Mouse (Mus musculus): ENCODE data around the gene Limch1. TPM values are rescaled to one million over a fixed set of nuclear protein-coding genes. Genes with fewer than 3 reads are reported as not detected.

Limch1 gene
- total and polyA plus RNA-seq, 2 experiments, result 0.13 to 0.55 TPM

GRCm38 (mm10) chr5:66815877-66816276 lies 70.2 kb downstream of the Limch1 start:
- Histone ChIP-seq H3K27ac (replicated peaks; ENCODE audit: insufficient read depth, low read depth, low read length) (no peak overlapping the region), H3K79me2 (ENCODE audit: control insufficient read depth, insufficient read depth, low read length) (no peaks in the 10 kb centered on the region), H3K36me3 (ENCODE audit: control insufficient read depth, insufficient read depth, low read length) (no peaks in the 10 kb centered on the region), H3K9ac (ENCODE audit: low read depth, low read length) (no peak overlapping the region), H3K4me3 (ENCODE audit: insufficient read depth, low read depth, low read length) (no peak overlapping the region), H3K4me1 (ENCODE audit: control insufficient read depth, insufficient read depth, low read length) (no peaks in the 10 kb centered on the region), H3K27me3 (ENCODE audit: control insufficient read depth, insufficient read depth, low read length) (no peaks in the 10 kb centered on the region)
- TF ChIP-seq CTCF (IDR thresholded peaks at IDR 0.05; ENCODE audit: low read depth, low read length) (no peak), POLR2A (IDR thresholded peaks at IDR 0.05; ENCODE audit: extremely low read depth, insufficient read depth, low read length) (no peak)
- WGBS, result 28% methylated on average over 6 of the region's 6 CpGs
- no peak for DNase-seq (ENCODE audit: extremely low read depth, low read depth, low spot score)

- H3K4me1 ChIP-seq (ENCODE audit: control insufficient read depth, insufficient read depth, low read length), result no peaks in the 10 kb centered on the region
- H3K27me3 ChIP-seq (ENCODE audit: control insufficient read depth, insufficient read depth, low read length), result no peaks in the 10 kb centered on the region
- DNase-seq (ENCODE audit: extremely low read depth, low read depth, low spot score), result no peak
- no peaks in the 10 kb centered on the region for H3K79me2 ChIP-seq (ENCODE audit: control insufficient read depth, insufficient read depth, low read length)
- H3K9ac ChIP-seq (ENCODE audit: low read depth, low read length), result no peak overlapping the region
- no peak for TF ChIP-seq CTCF (IDR thresholded peaks at IDR 0.05; ENCODE audit: low read depth, low read length)
- TF ChIP-seq POLR2A (IDR thresholded peaks at IDR 0.05; ENCODE audit: extremely low read depth, insufficient read depth, low read length), result no peak
- 72% methylated on average over 18 of the region's 18 CpGs for WGBS
- no peaks in the 10 kb centered on the region for H3K36me3 ChIP-seq (ENCODE audit: control insufficient read depth, insufficient read depth, low read length)
- no peak overlapping the region for H3K4me3 ChIP-seq (ENCODE audit: insufficient read depth, low read depth, low read length)
- H3K27ac ChIP-seq (replicated peaks; ENCODE audit: insufficient read depth, low read depth, low read length), result no peak overlapping the region
Measured at GRCm38 (mm10) chr5:66816751-66817150, 71.1 kb downstream of the Limch1 start.

- Histone ChIP-seq H3K27ac (replicated peaks; ENCODE audit: insufficient read depth, low read depth, low read length) (no peak overlapping the region), H3K27me3 (ENCODE audit: control insufficient read depth, insufficient read depth, low read length) (no peaks in the 10 kb centered on the region), H3K79me2 (ENCODE audit: control insufficient read depth, insufficient read depth, low read length) (no peaks in the 10 kb centered on the region), H3K4me3 (ENCODE audit: insufficient read depth, low read depth, low read length) (no peak overlapping the region), H3K4me1 (ENCODE audit: control insufficient read depth, insufficient read depth, low read length) (no peaks in the 10 kb centered on the region), H3K36me3 (ENCODE audit: control insufficient read depth, insufficient read depth, low read length) (no peaks in the 10 kb centered on the region), H3K9ac (ENCODE audit: low read depth, low read length) (no peak overlapping the region)
- TF ChIP-seq CTCF (IDR thresholded peaks at IDR 0.05; ENCODE audit: low read depth, low read length) (no peak), POLR2A (IDR thresholded peaks at IDR 0.05; ENCODE audit: extremely low read depth, insufficient read depth, low read length) (no peak)
- 93% methylated on average over 8 of the region's 8 CpGs for WGBS
- no peak for DNase-seq (ENCODE audit: extremely low read depth, low read depth, low spot score)
Measured at GRCm38 (mm10) chr5:66817184-66817956, 71.7 kb downstream of the Limch1 start.

GRCm38 (mm10) chr5:66822500-66823205 lies 77.0 kb downstream of the Limch1 start:
- TF ChIP-seq CTCF (IDR thresholded peaks at IDR 0.05; ENCODE audit: low read depth, low read length) (no peak), POLR2A (IDR thresholded peaks at IDR 0.05; ENCODE audit: extremely low read depth, insufficient read depth, low read length) (no peak)
- H3K4me3 ChIP-seq (ENCODE audit: insufficient read depth, low read depth, low read length), result no peak overlapping the region
- no peaks in the 10 kb centered on the region for H3K79me2 ChIP-seq (ENCODE audit: control insufficient read depth, insufficient read depth, low read length)
- WGBS, result 82% methylated on average over 6 of the region's 6 CpGs
- no peaks in the 10 kb centered on the region for H3K36me3 ChIP-seq (ENCODE audit: control insufficient read depth, insufficient read depth, low read length)
- 0 out of 2 replicates have a peak, but pooled peaks cover 2% of the 10 kb centered on the region for H3K27me3 ChIP-seq (ENCODE audit: control insufficient read depth, insufficient read depth, low read length)
- H3K27ac ChIP-seq (replicated peaks; ENCODE audit: insufficient read depth, low read depth, low read length), result no peak overlapping the region
- no peaks in the 10 kb centered on the region for H3K4me1 ChIP-seq (ENCODE audit: control insufficient read depth, insufficient read depth, low read length)
- H3K9ac ChIP-seq (ENCODE audit: low read depth, low read length), result no peak overlapping the region
- no peak for DNase-seq (ENCODE audit: extremely low read depth, low read depth, low spot score)

GRCm38 (mm10) chr5:66825586-66825985 lies 80.0 kb downstream of the Limch1 start:
- Histone ChIP-seq H3K4me3 (ENCODE audit: insufficient read depth, low read depth, low read length) (no peak overlapping the region), H3K9ac (ENCODE audit: low read depth, low read length) (no peak overlapping the region), H3K79me2 (ENCODE audit: control insufficient read depth, insufficient read depth, low read length) (no peaks in the 10 kb centered on the region), H3K4me1 (ENCODE audit: control insufficient read depth, insufficient read depth, low read length) (no peaks in the 10 kb centered on the region), H3K36me3 (ENCODE audit: control insufficient read depth, insufficient read depth, low read length) (no peaks in the 10 kb centered on the region), H3K27me3 (ENCODE audit: control insufficient read depth, insufficient read depth, low read length) (0 out of 2 replicates have a peak, but pooled peaks cover 2% of the 10 kb centered on the region), H3K27ac (replicated peaks; ENCODE audit: insufficient read depth, low read depth, low read length) (no peak overlapping the region)
- WGBS, result 86% methylated on average over 4 of the region's 4 CpGs
- TF ChIP-seq POLR2A (IDR thresholded peaks at IDR 0.05; ENCODE audit: extremely low read depth, insufficient read depth, low read length) (no peak), CTCF (IDR thresholded peaks at IDR 0.05; ENCODE audit: low read depth, low read length) (no peak)
- no peak for DNase-seq (ENCODE audit: extremely low read depth, low read depth, low spot score)
